Mouse (Mus musculus): ENCODE measurements around the gene Gm8897. TPM values are rescaled to one million over a fixed set of nuclear protein-coding genes. Genes with fewer than 3 reads are reported as not detected.
"Not testable (repeated sequence)": the region's sequence is repeated elsewhere in the genome, so short reads cannot be mapped to it uniquely, and the experiment has no call there.

Gm8897 gene
- total RNA-seq (2012; rRNA removed) (1.4 and 4.6 TPM in 2 replicates), total RNA-seq (2014; rRNA removed) (not detected in 2 replicates), polyA plus RNA-seq (2012; ENCODE audit: insufficient read length, low read depth) (1.1 TPM in 1 of 2 replicates, not detected in the other)

GRCm38 (mm10) chr5:11416118-11416517 lies at the start of gene Gm8897:
TSS of gene Gm8897 (plus strand) at chr5:11416418.
- H3K4me1 ChIP-seq (ENCODE audit: control insufficient read depth in 1 of 2, insufficient read depth in 2 of 2); H3K27me3 ChIP-seq (replicated peaks); in situ Hi-C loops (cut with MboI; ENCODE audit: low pct_ligation_motif_present, low pct_unique_long_range_greater_than_20kb, low sequenced_read_pairs); H3K9me3 ChIP-seq (replicated peaks; ENCODE audit: low read length); H3K79me2 ChIP-seq (replicated peaks; ENCODE audit: control insufficient read depth, extremely low read depth, insufficient read depth, poor library complexity, severe bottlenecking); DNase-seq (ENCODE audit: extremely low read depth); H3K4me3 ChIP-seq (replicated peaks in 1 of 3; ENCODE audit: low read depth in 2 of 3, low read length in 2 of 3, poor library complexity in 1 of 3); H3K4me2 ChIP-seq (ENCODE audit: insufficient read depth, low read depth, poor library complexity, severe bottlenecking); H3K9ac ChIP-seq (ENCODE audit: insufficient read depth, low read depth); H3K27ac ChIP-seq (ENCODE audit: insufficient read depth, low read depth); dilution Hi-C loops (cut with MboI; ENCODE audit: extremely low pct_ligation_motif_present, extremely low pct_unique_long_range_greater_than_20kb, low sequenced_read_pairs); H3K36me3 ChIP-seq (replicated peaks in 1 of 2; ENCODE audit: control insufficient read depth in 1 of 2, insufficient read depth in 1 of 2, low read length in 1 of 2): not testable (repeated sequence)

GRCm38 (mm10) chr5:11416691-11417090 lies 473 bp downstream of the Gm8897 start:
- H3K36me3 ChIP-seq (replicated peaks in 1 of 2; ENCODE audit: control insufficient read depth in 1 of 2, insufficient read depth in 1 of 2, low read length in 1 of 2); H3K9me3 ChIP-seq (replicated peaks; ENCODE audit: low read length); H3K9ac ChIP-seq (ENCODE audit: insufficient read depth, low read depth); dilution Hi-C loops (cut with MboI; ENCODE audit: extremely low pct_ligation_motif_present, extremely low pct_unique_long_range_greater_than_20kb, low sequenced_read_pairs); H3K4me2 ChIP-seq (ENCODE audit: insufficient read depth, low read depth, poor library complexity, severe bottlenecking); H3K79me2 ChIP-seq (replicated peaks; ENCODE audit: control insufficient read depth, extremely low read depth, insufficient read depth, poor library complexity, severe bottlenecking); in situ Hi-C loops (cut with MboI; ENCODE audit: low pct_ligation_motif_present, low pct_unique_long_range_greater_than_20kb, low sequenced_read_pairs); H3K4me3 ChIP-seq (replicated peaks in 1 of 3; ENCODE audit: low read depth in 2 of 3, low read length in 2 of 3, poor library complexity in 1 of 3); H3K27ac ChIP-seq (ENCODE audit: insufficient read depth, low read depth); H3K27me3 ChIP-seq (replicated peaks); H3K4me1 ChIP-seq (ENCODE audit: control insufficient read depth in 1 of 2, insufficient read depth in 2 of 2): not testable (repeated sequence)
- TF ChIP-seq EP300 (IDR thresholded peaks at IDR 0.05; ENCODE audit: low read length) (peak; percentile 51), BHLHE40 (IDR thresholded peaks at IDR 0.05; ENCODE audit: low read depth, low read length) (0 out of 2 replicates have a peak, but pooled peaks have one; percentile 15), JUN (IDR thresholded peaks at IDR 0.05; ENCODE audit: insufficient read depth, low read depth, low read length) (peak; percentile 71), TCF12 (IDR thresholded peaks at IDR 0.05; ENCODE audit: low read depth, low read length) (0 out of 2 replicates have a peak, but pooled peaks have one; percentile 17), JUND (conservative IDR thresholded peaks at IDR 0.05; ENCODE audit: low read depth, low read length) (peak; percentile 53), IRF4 (IDR thresholded peaks at IDR 0.05; ENCODE audit: low read depth, low read length) (peak; percentile 74)
- peak; percentile 1 for DNase-seq (ENCODE audit: extremely low read depth)

Other genes starting within 250 kb of the Gm8897 start
- gene Gm5861, start 233.3 kb upstream of the Gm8897 start, total RNA-seq (2012; rRNA removed): 0.30 and 1.1 TPM in 2 replicates
- 0.70 TPM in 1 of 2 replicates, not detected in the other for gene Gm5861, start 233.3 kb upstream of the Gm8897 start, total RNA-seq (2014; rRNA removed)
- 0.73 TPM in 1 of 2 replicates, not detected in the other for gene Gm5861, start 233.3 kb upstream of the Gm8897 start, polyA plus RNA-seq (2012; ENCODE audit: insufficient read length, low read depth)
- gene Gm8890, start 160.4 kb upstream of the Gm8897 start, total RNA-seq (2012; rRNA removed): 0.76 and 2.1 TPM in 2 replicates
- not detected in 2 replicates for gene Gm8890, start 160.4 kb upstream of the Gm8897 start, total RNA-seq (2014; rRNA removed)
- 0.97 TPM in 1 of 2 replicates, not detected in the other for gene Gm8890, start 160.4 kb upstream of the Gm8897 start, polyA plus RNA-seq (2012; ENCODE audit: insufficient read length, low read depth)
- gene Speer1, start 74.9 kb upstream of the Gm8897 start, total RNA-seq (2012; rRNA removed): 0.76 and 1.5 TPM in 2 replicates
- not detected in 2 replicates for gene Speer1, start 74.9 kb upstream of the Gm8897 start, total RNA-seq (2014; rRNA removed)
- gene Speer1, start 74.9 kb upstream of the Gm8897 start, polyA plus RNA-seq (2012; ENCODE audit: insufficient read length, low read depth): not detected in 2 replicates
- gene Gm8906, start 86.3 kb downstream of the Gm8897 start, total RNA-seq (2012; rRNA removed): 0.34 and 0.88 TPM in 2 replicates
- gene Gm8906, start 86.3 kb downstream of the Gm8897 start, total RNA-seq (2014; rRNA removed): 0.26 TPM in 1 of 2 replicates, not detected in the other
- gene Gm8906, start 86.3 kb downstream of the Gm8897 start, polyA plus RNA-seq (2012; ENCODE audit: insufficient read length, low read depth): not detected in 2 replicates
- gene Gm6460, start 178.5 kb downstream of the Gm8897 start, total RNA-seq (2012; rRNA removed): 0.76 TPM in 1 of 2 replicates, not detected in the other
- 0.36 TPM in 1 of 2 replicates, not detected in the other for gene Gm6460, start 178.5 kb downstream of the Gm8897 start, total RNA-seq (2014; rRNA removed)
- gene Gm6460, start 178.5 kb downstream of the Gm8897 start, polyA plus RNA-seq (2012; ENCODE audit: insufficient read length, low read depth): 0.79 TPM in 1 of 2 replicates, not detected in the other